Comparison of ENCODE assay signal across 7 mouse cellular contexts in genomic region chr9:63398611-63399462, GRCm38 (mm10). TPM values are rescaled to one million over a fixed set of nuclear protein-coding genes. Genes with fewer than 3 reads are reported as not detected.
DNase-seq lines count a peak whose midpoint lies in the region; ATAC-seq and TF ChIP-seq lines count a peak whose summit lies in the region.

Gene 2300009A05Rik (minus strand): TSS chr9:63399246.

- H3K36me3 ChIP-seq in embryonic facial prominence, embryonic 11.5 days (replicated peaks; ENCODE audit: control insufficient read depth, insufficient read depth, low read depth, low read length), result no peaks in the 10 kb centered on the region
- H3K36me3 ChIP-seq in kidney, adult 2 months (ENCODE audit: control insufficient read depth, insufficient read depth, low read length), result no peaks in the 10 kb centered on the region
- H3K36me3 ChIP-seq in limb, embryonic 12.5 days, result no peaks in the 10 kb centered on the region
- no peaks in the 10 kb centered on the region for H3K36me3 ChIP-seq in midbrain, embryonic 15.5 days (replicated peaks)
- no peaks in the 10 kb centered on the region for H3K36me3 ChIP-seq in spleen, adult 2 months (ENCODE audit: control insufficient read depth, insufficient read depth, low read length)

- ATAC-seq in embryonic facial prominence, embryonic 11.5 days (replicated peaks; ENCODE audit: insufficient number of reproducible peaks, low FRiP score, low TSS enrichment, low read depth), result peak; percentile 98
- peak; percentile 96 for ATAC-seq in limb, embryonic 12.5 days (ENCODE audit: insufficient number of reproducible peaks, insufficient read depth, low FRiP score, low TSS enrichment, low read depth)
- peak; percentile 96 for ATAC-seq in midbrain, embryonic 15.5 days (replicated peaks)

- peak; percentile 99 for DNase-seq in adrenal gland, postnatal 14 days
- DNase-seq in embryonic facial prominence, embryonic 11.5 days (ENCODE audit: low spot score), result peak; percentile 91
- peak; percentile 100 for DNase-seq in heart, adult 11 months
- DNase-seq in kidney, adult 2 months, result peak; percentile 98
- DNase-seq in spleen, adult 2 months (ENCODE audit: low read depth in 1 of 2, low spot score in 2 of 2), result peak; percentile 82 to 97

- H3K9me3 ChIP-seq in embryonic facial prominence, embryonic 11.5 days (replicated peaks; ENCODE audit: control insufficient read depth, low read length), result no peaks in the 10 kb centered on the region
- H3K9me3 ChIP-seq in limb, embryonic 12.5 days, result no peaks in the 10 kb centered on the region
- no peaks in the 10 kb centered on the region for H3K9me3 ChIP-seq in midbrain, embryonic 15.5 days

- H3K27ac ChIP-seq in embryonic facial prominence, embryonic 11.5 days (replicated peaks; ENCODE audit: low read depth, low read length), result peak within 1 kb of the TSS; percentile 66
- peak within 1 kb of the TSS; percentile 96 for H3K27ac ChIP-seq in kidney, adult 2 months (ENCODE audit: insufficient read depth, low read depth, low read length)
- peak within 1 kb of the TSS; percentile 78 for H3K27ac ChIP-seq in limb, embryonic 12.5 days
- peak within 1 kb of the TSS; percentile 83 for H3K27ac ChIP-seq in midbrain, embryonic 15.5 days
- H3K27ac ChIP-seq in spleen, adult 2 months (ENCODE audit: insufficient read depth, low read length), result peak within 1 kb of the TSS; percentile 84

- WGBS in embryonic facial prominence, embryonic 11.5 days, result under 1% methylated on average over 72 of the region's 74 CpGs
- WGBS in kidney, adult 2 months, result under 1% methylated on average over 74 of the region's 74 CpGs
- WGBS in limb, embryonic 12.5 days, result under 1% methylated on average over 74 of the region's 74 CpGs
- under 1% methylated on average over 74 of the region's 74 CpGs for WGBS in midbrain, embryonic 15.5 days
- WGBS in spleen, adult 2 months, result under 1% methylated on average over 74 of the region's 74 CpGs

- peaks cover 3% of the 10 kb centered on the region; the same call in 1 of the 2 replicates for H3K4me1 ChIP-seq in embryonic facial prominence, embryonic 11.5 days (ENCODE audit: control insufficient read depth, insufficient read depth, low read length)
- peaks cover 3% of the 10 kb centered on the region; the same call in 1 of the 2 replicates for H3K4me1 ChIP-seq in kidney, adult 2 months (ENCODE audit: control insufficient read depth, insufficient read depth, low read length)
- peaks cover 8% of the 10 kb centered on the region; the same call in 1 of the 2 replicates for H3K4me1 ChIP-seq in limb, embryonic 12.5 days (replicated peaks)
- peaks cover 20% of the 10 kb centered on the region for H3K4me1 ChIP-seq in midbrain, embryonic 15.5 days
- peaks cover 6% of the 10 kb centered on the region for H3K4me1 ChIP-seq in spleen, adult 2 months (ENCODE audit: control insufficient read depth, insufficient read depth, insufficient read length)

- peak within 1 kb of the TSS; percentile 72 for H3K4me2 ChIP-seq in embryonic facial prominence, embryonic 11.5 days (ENCODE audit: low read depth, low read length)
- peak within 1 kb of the TSS; percentile 90 for H3K4me2 ChIP-seq in limb, embryonic 12.5 days
- peak within 1 kb of the TSS; percentile 86 for H3K4me2 ChIP-seq in midbrain, embryonic 15.5 days

- peak; percentile 70 for TF ChIP-seq POLR2A in kidney, adult 2 months (IDR thresholded peaks at IDR 0.05; ENCODE audit: low read depth, low read length)
- peak; percentile 44 for TF ChIP-seq POLR2A in spleen, adult 2 months (IDR thresholded peaks at IDR 0.05; ENCODE audit: low read depth, low read length)

- no peak for TF ChIP-seq CTCF in kidney, adult 2 months (conservative IDR thresholded peaks at IDR 0.05; ENCODE audit: insufficient read depth, insufficient read length, low read depth, low read length)
- TF ChIP-seq CTCF in spleen, adult 2 months (IDR thresholded peaks at IDR 0.05; ENCODE audit: extremely low read depth, insufficient read depth, insufficient read length, insufficient replicate concordance), result no peak

- peak within 1 kb of the TSS; percentile 77 for H3K4me3 ChIP-seq in embryonic facial prominence, embryonic 11.5 days (ENCODE audit: low read depth, low read length)
- peak within 1 kb of the TSS; percentile 91 for H3K4me3 ChIP-seq in kidney, adult 2 months (ENCODE audit: insufficient read depth, low read depth, low read length)
- peak within 1 kb of the TSS; percentile 88 for H3K4me3 ChIP-seq in limb, embryonic 12.5 days (replicated peaks)
- H3K4me3 ChIP-seq in midbrain, embryonic 15.5 days, result peak within 1 kb of the TSS; percentile 90
- peak within 1 kb of the TSS; percentile 70 for H3K4me3 ChIP-seq in spleen, adult 2 months (ENCODE audit: extremely low read depth, insufficient read depth, insufficient read length)

- no peaks in the 10 kb centered on the region for H3K27me3 ChIP-seq in embryonic facial prominence, embryonic 11.5 days (ENCODE audit: control insufficient read depth, insufficient read depth, low read length)
- no peaks in the 10 kb centered on the region for H3K27me3 ChIP-seq in kidney, adult 2 months (replicated peaks; ENCODE audit: control insufficient read depth, insufficient read depth, low read length)
- H3K27me3 ChIP-seq in limb, embryonic 12.5 days, result no peaks in the 10 kb centered on the region
- no peaks in the 10 kb centered on the region for H3K27me3 ChIP-seq in midbrain, embryonic 15.5 days (replicated peaks)
- no peaks in the 10 kb centered on the region for H3K27me3 ChIP-seq in spleen, adult 2 months (ENCODE audit: control insufficient read depth, insufficient read depth, low read length)

- peak within 1 kb of the TSS; percentile 85 for H3K9ac ChIP-seq in embryonic facial prominence, embryonic 11.5 days (replicated peaks; ENCODE audit: low read length)
- peak within 1 kb of the TSS; percentile 86 for H3K9ac ChIP-seq in limb, embryonic 12.5 days (replicated peaks)
- peak within 1 kb of the TSS; percentile 89 for H3K9ac ChIP-seq in midbrain, embryonic 15.5 days

RNA-seq across cellular contexts. Expression of gene 2300009A05Rik, which starts in this region (rescaled TPM):
- total RNA-seq in adrenal gland, postnatal 14 days (2021), result 54.6 and 59.7 TPM in 2 replicates
- polyA plus RNA-seq in embryonic facial prominence, embryonic 11.5 days (2014; fragmentation: Nextera tagmentation; extraction: Ambion mirVana), result 37.3 and 37.7 TPM in 2 replicates
- polyA plus RNA-seq in kidney, adult 2 months (2012; rRNA removed), result 81.2 and 111 TPM in 2 replicates
- polyA plus RNA-seq in limb, embryonic 12.5 days (2016; fragmentation: Nextera tagmentation; extraction: Ambion mirVana), result 41.6 and 45.0 TPM in 2 replicates
- 63.0 and 64.5 TPM in 2 replicates for polyA plus RNA-seq in midbrain, embryonic 15.5 days (2015; fragmentation: Nextera tagmentation; extraction: Ambion mirVana)
- polyA plus RNA-seq in spleen, adult 2 months (2012; rRNA removed), result 29.5 and 67.7 TPM in 2 replicates

Comparison
In these comparisons a context has a peak if more than half of its experiments do, and no peak if none do; other contexts are left out.
1. Peak in every context shown above with its lines: DNase-seq, ATAC-seq, H3K4me3 ChIP-seq and H3K27ac ChIP-seq.